Mouse (Mus musculus): ENCODE data around the gene Lrp4. TPM values are rescaled to one million over a fixed set of nuclear protein-coding genes. Genes with fewer than 3 reads are reported as not detected.

Gene Lrp4
- 10.4 and 11.2 TPM in 2 replicates for polyA plus RNA-seq (2012; rRNA removed)

DNA sequence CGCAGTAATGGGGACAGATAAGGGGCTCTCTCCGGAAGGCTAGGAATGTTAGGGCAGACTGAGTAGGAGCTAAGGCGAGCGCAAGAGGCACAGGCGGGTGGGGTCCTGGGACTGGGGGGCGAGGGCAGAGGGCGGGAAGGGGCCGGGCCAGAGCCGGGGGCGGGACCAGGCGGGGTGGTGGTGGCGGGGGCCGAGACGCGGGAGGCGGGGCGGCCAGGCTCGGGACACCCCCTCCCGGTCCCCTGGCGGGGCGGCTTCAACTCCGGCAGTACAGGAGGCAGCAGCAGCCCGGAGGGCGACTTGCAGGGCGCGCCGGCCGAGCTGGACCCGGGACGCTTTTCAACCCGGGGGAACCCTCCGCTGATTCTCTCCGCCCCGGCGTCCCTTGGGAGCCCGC lies at the start of gene Lrp4:
Gene Lrp4 (plus strand): TSS at position 253 of the 397 bp plus-strand sequence.

GRCm38 (mm10) chr2:91444286-91444892 lies 12.9 kb upstream of the Lrp4 start, which contains the start of gene 1110051M20Rik:
TSS of gene 1110051M20Rik (minus strand) at chr2:91444704.

GRCm38 (mm10) chr2:91526294-91527146 lies 69.2 kb downstream of the Lrp4 start, which contains the start of gene Ckap5:
TSS of gene Ckap5 (plus strand) at chr2:91526762.

Other genes with a start within 250 kb of the Lrp4 start
- 9.4 and 14.8 TPM in 2 replicates for gene Ddb2, start 220.5 kb upstream of the Lrp4 start, polyA plus RNA-seq (2012; rRNA removed)
- 56.6 and 63.1 TPM in 2 replicates for gene Pacsin3, start 201.6 kb upstream of the Lrp4 start, polyA plus RNA-seq (2012; rRNA removed)
- gene Arfgap2, start 192.5 kb upstream of the Lrp4 start, polyA plus RNA-seq (2012; rRNA removed): 41.4 and 45.3 TPM in 2 replicates
- gene 1110051M20Rik, start 12.8 kb upstream of the Lrp4 start, polyA plus RNA-seq (2012; rRNA removed): 25.6 and 35.1 TPM in 2 replicates
- 5.8 and 6.8 TPM in 2 replicates for gene Ckap5, start 69.3 kb downstream of the Lrp4 start, polyA plus RNA-seq (2012; rRNA removed)
- gene F2, start 178.9 kb downstream of the Lrp4 start, polyA plus RNA-seq (2012; rRNA removed): 0.88 and 1.6 TPM in 2 replicates
- gene Zfp408, start 192.3 kb downstream of the Lrp4 start, polyA plus RNA-seq (2012; rRNA removed): 26.9 and 31.1 TPM in 2 replicates
- gene Arhgap1, start 192.3 kb downstream of the Lrp4 start, polyA plus RNA-seq (2012; rRNA removed): 151 and 169 TPM in 2 replicates